Mouse (Mus musculus): ENCODE measurements around the gene Bdh1. TPM values are rescaled to one million over a fixed set of nuclear protein-coding genes. Genes with fewer than 3 reads are reported as not detected.

Gene Bdh1
- polyA plus RNA-seq, 1 experiment from 2014 or later: 62.6 TPM

DNA sequence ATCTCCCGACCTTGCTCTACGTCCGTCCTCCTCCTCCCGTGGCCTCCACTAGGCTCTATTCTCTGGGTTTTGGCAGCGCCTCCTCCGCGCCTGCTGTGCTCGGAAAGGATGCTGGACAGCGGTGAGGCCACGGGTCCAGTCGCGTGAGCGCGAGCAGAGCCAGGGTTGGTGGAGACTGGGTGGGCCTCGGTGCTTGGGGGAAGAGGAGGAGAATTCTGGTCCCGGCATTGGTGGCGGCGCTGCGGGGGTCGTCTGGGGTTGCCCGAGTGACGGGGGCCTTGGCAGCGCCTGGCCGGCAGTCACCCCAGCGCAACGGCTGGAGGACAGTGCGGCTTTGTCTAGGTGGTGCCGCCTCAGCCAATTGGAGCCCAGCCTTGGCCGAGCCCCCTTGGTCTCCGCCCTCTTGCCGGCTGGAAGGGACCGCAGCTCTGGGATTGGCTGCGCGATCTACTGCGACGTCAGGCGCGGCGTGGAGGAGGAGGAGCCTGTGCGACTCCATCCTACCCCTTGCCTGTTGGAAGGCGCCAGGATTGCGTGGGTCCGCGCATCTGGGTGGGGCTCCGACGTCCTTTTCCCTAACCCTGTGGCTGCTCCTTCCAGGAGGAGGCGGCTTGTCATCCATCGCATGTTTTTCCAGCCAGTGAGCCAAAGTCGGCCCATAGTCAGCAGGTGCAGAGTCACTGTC is 7.5 kb downstream of the Bdh1 start:
- H3K36me3 ChIP-seq: no peaks in the 10 kb centered on the region
- no peaks in the 10 kb centered on the region for H3K9me3 ChIP-seq
- H3K4me2 ChIP-seq: peak overlapping the region; percentile 90
- WGBS: under 1% methylated on average over 49 of the region's 49 CpGs
- H3K4me1 ChIP-seq: peaks cover 14% of the 10 kb centered on the region; the same call in 1 of the 2 replicates
- peak overlapping the region; percentile 60 for H3K4me3 ChIP-seq (replicated peaks)
- peak overlapping the region; percentile 67 for H3K27ac ChIP-seq
- peaks cover 10% of the 10 kb centered on the region; the same call in 1 of the 2 replicates for H3K27me3 ChIP-seq (replicated peaks)
- peak; percentile 95 for ATAC-seq (ENCODE audit: insufficient read depth, low FRiP score, low read depth)
- H3K9ac ChIP-seq: peak overlapping the region; percentile 45; the same call in 1 of the 2 replicates

GRCm38 (mm10) chr16:31433466-31434110 is 11.5 kb downstream of the Bdh1 start:
- 62% methylated on average over 12 of the region's 12 CpGs for WGBS
- no peak overlapping the region for H3K4me2 ChIP-seq
- H3K9ac ChIP-seq: no peak overlapping the region
- H3K36me3 ChIP-seq: no peaks in the 10 kb centered on the region
- no peak for ATAC-seq (ENCODE audit: insufficient read depth, low FRiP score, low read depth)
- H3K9me3 ChIP-seq: no peaks in the 10 kb centered on the region
- no peak overlapping the region for H3K4me3 ChIP-seq (replicated peaks)
- peaks cover 14% of the 10 kb centered on the region; the same call in 1 of the 2 replicates for H3K4me1 ChIP-seq
- no peaks in the 10 kb centered on the region; the same call in 1 of the 2 replicates for H3K27me3 ChIP-seq (replicated peaks)
- H3K27ac ChIP-seq: peak overlapping the region; percentile 60

GRCm38 (mm10) chr16:31435146-31435545 is 13.1 kb downstream of the Bdh1 start:
- no peak overlapping the region for H3K4me3 ChIP-seq (replicated peaks)
- H3K9me3 ChIP-seq: no peaks in the 10 kb centered on the region
- no peaks in the 10 kb centered on the region for H3K36me3 ChIP-seq
- no peak overlapping the region for H3K9ac ChIP-seq
- no peak for ATAC-seq (ENCODE audit: insufficient read depth, low FRiP score, low read depth)
- no peaks in the 10 kb centered on the region for H3K27me3 ChIP-seq (replicated peaks)
- no peak overlapping the region for H3K4me2 ChIP-seq
- 82% methylated on average over 4 of the region's 4 CpGs for WGBS
- H3K4me1 ChIP-seq: peaks cover 10% of the 10 kb centered on the region; the same call in 1 of the 2 replicates
- no peak overlapping the region for H3K27ac ChIP-seq

GRCm38 (mm10) chr16:31436085-31436484 is 14.0 kb downstream of the Bdh1 start:
- Histone ChIP-seq H3K9me3 (no peaks in the 10 kb centered on the region), H3K4me1 (peaks cover 9% of the 10 kb centered on the region; the same call in 1 of the 2 replicates), H3K4me2 (no peak overlapping the region), H3K9ac (no peak overlapping the region), H3K36me3 (no peaks in the 10 kb centered on the region), H3K4me3 (replicated peaks) (no peak overlapping the region), H3K27ac (no peak overlapping the region), H3K27me3 (replicated peaks) (no peaks in the 10 kb centered on the region)
- no peak for ATAC-seq (ENCODE audit: insufficient read depth, low FRiP score, low read depth)
- 46% methylated on average over 9 of the region's 9 CpGs for WGBS

GRCm38 (mm10) chr16:31437358-31437757 is 15.3 kb downstream of the Bdh1 start:
- Histone ChIP-seq H3K27ac (no peak overlapping the region), H3K4me2 (no peak overlapping the region), H3K4me3 (replicated peaks) (no peak overlapping the region), H3K9me3 (no peaks in the 10 kb centered on the region), H3K9ac (no peak overlapping the region), H3K27me3 (replicated peaks) (no peaks in the 10 kb centered on the region), H3K4me1 (peaks cover 9% of the 10 kb centered on the region; the same call in 1 of the 2 replicates), H3K36me3 (no peaks in the 10 kb centered on the region)
- ATAC-seq (ENCODE audit: insufficient read depth, low FRiP score, low read depth): no peak
- 78% methylated on average over 11 of the region's 11 CpGs for WGBS

DNA sequence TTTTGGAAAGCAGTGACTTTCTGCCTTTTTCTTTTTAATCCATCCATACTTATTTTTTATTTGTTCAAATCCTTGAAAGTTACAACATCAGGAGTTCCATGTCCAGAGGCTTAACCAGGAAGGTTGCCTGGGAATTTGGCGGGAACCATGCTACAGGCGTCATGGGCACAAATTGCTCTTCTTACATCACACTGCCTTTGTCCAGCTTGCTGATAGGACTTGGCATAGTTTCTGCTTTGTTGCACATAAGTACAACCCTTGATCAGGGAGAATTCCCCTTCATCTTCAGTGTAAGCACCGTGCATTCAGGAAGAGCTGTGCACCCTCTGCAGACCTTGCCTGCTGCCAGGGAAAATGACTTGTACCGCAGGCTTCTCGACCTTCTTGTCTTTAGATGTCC is 17.4 kb downstream of the Bdh1 start:
- 98% methylated on average over 5 of the region's 5 CpGs for WGBS
- ATAC-seq (ENCODE audit: insufficient read depth, low FRiP score, low read depth): no peak
- Histone ChIP-seq H3K4me2 (no peak overlapping the region), H3K4me1 (no peaks in the 10 kb centered on the region), H3K4me3 (replicated peaks) (no peak overlapping the region), H3K9ac (no peak overlapping the region), H3K36me3 (no peaks in the 10 kb centered on the region), H3K27me3 (replicated peaks) (no peaks in the 10 kb centered on the region), H3K9me3 (no peaks in the 10 kb centered on the region), H3K27ac (no peak overlapping the region)

DNA sequence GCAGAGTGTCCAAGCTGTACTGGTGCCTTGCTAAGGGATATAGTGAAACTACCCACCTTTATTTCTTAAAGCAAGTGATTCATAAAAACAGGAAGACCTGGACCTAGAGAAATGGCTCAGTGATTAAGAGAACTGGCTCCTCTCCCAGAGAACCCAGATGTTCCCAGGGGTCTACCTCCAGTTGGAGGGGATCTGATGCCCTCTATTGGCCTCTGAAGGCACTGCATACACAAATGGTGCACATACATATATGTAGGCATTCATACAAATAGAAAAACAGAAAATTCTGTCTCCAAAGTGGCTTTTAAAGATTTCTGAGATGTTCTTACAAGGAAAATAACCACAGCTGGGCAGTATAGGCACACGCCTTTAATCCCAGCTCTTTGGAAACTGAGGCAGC is 18.0 kb downstream of the Bdh1 start:
- no peaks in the 10 kb centered on the region for H3K36me3 ChIP-seq
- no peak for ATAC-seq (ENCODE audit: insufficient read depth, low FRiP score, low read depth)
- no peaks in the 10 kb centered on the region for H3K4me1 ChIP-seq
- 82% methylated on average over 1 of the region's 1 CpGs for WGBS
- H3K9ac ChIP-seq: no peak overlapping the region
- no peaks in the 10 kb centered on the region for H3K9me3 ChIP-seq
- no peaks in the 10 kb centered on the region for H3K27me3 ChIP-seq (replicated peaks)
- H3K4me3 ChIP-seq (replicated peaks): no peak overlapping the region
- H3K4me2 ChIP-seq: no peak overlapping the region
- no peak overlapping the region for H3K27ac ChIP-seq

DNA sequence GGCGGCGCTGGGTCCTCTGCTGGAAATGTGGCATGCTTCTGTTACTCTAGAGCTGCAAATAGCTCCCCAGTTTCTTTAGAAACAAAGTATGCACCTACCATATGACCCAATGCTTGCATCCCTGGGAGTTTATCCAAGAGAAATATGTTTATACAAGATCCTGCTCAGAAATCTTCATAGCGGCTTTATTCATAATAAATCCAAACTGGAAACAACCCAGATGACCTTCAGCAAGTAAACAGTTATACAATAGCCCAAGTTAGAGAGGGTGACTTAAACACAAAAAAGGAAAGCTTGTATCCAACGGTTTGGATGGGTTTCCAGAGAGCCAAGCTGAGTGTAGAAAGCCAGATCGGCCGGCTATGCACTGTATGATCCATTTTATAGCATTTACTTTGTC is 22.4 kb downstream of the Bdh1 start:
- Histone ChIP-seq H3K4me1 (no peaks in the 10 kb centered on the region), H3K27me3 (replicated peaks) (no peaks in the 10 kb centered on the region), H3K36me3 (no peaks in the 10 kb centered on the region), H3K9ac (no peak overlapping the region), H3K27ac (peak overlapping the region; percentile 44; the same call in 1 of the 2 replicates), H3K4me3 (replicated peaks) (no peak overlapping the region), H3K9me3 (no peaks in the 10 kb centered on the region), H3K4me2 (no peak overlapping the region)
- no peak for ATAC-seq (ENCODE audit: insufficient read depth, low FRiP score, low read depth)
- 67% methylated on average over 6 of the region's 6 CpGs for WGBS

DNA sequence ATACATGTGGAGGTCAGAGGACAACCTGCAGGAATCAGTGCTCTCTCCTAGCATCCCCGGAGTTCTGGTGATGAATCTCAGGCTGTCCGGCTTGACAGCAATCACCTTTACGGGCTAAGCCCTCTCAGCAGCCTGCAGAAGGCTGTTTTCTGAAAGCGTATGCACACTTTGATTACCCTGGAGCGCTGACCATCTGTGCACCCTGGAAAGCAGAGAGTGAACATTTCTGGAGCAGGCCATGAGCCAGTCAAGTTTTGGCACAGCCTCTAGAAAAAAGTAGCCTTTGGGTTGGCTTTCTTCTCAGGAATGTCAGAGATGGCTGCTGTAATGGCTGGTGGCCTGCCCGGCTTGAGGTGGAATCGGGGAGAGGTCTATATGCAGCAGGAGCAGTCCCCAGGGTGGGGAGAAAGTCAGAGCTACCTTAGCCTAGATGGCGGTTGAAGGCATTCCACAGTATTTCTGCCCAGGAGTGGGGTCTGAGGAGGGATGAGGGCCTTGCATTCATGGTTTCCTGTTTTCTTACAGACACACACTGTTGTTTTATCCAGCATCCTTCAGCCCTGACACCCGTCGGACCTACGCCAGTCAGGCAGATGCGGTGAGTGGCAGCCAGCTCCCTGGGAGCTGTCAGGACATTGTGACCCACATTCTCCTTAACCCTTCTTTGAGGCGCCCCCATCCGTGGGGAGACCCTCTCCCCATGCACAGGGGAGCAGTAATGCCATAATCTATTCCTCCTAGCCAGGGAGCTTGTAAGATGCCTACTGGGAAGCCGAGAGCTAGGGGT is 24.2 kb downstream of the Bdh1 start:
- no peak for ATAC-seq (ENCODE audit: insufficient read depth, low FRiP score, low read depth)
- no peak overlapping the region for H3K4me3 ChIP-seq (replicated peaks)
- H3K9ac ChIP-seq: no peak overlapping the region
- no peaks in the 10 kb centered on the region for H3K36me3 ChIP-seq
- H3K9me3 ChIP-seq: no peaks in the 10 kb centered on the region
- H3K27ac ChIP-seq: no peak overlapping the region
- WGBS: 74% methylated on average over 15 of the region's 15 CpGs
- H3K4me2 ChIP-seq: no peak overlapping the region
- no peaks in the 10 kb centered on the region for H3K27me3 ChIP-seq (replicated peaks)
- no peaks in the 10 kb centered on the region for H3K4me1 ChIP-seq

- no peaks in the 10 kb centered on the region for H3K36me3 ChIP-seq
- no peak overlapping the region for H3K4me2 ChIP-seq
- 0 out of 2 replicates have a peak, but pooled peaks cover 10% of the 10 kb centered on the region for H3K4me1 ChIP-seq
- no peak overlapping the region for H3K27ac ChIP-seq
- no peaks in the 10 kb centered on the region for H3K27me3 ChIP-seq (replicated peaks)
- no peaks in the 10 kb centered on the region for H3K9me3 ChIP-seq
- 89% methylated on average over 4 of the region's 4 CpGs for WGBS
- no peak overlapping the region for H3K4me3 ChIP-seq (replicated peaks)
- H3K9ac ChIP-seq: no peak overlapping the region
- no peak for ATAC-seq (ENCODE audit: insufficient read depth, low FRiP score, low read depth)
Observed at GRCm38 (mm10) chr16:31449973-31450372, 27.9 kb downstream of the Bdh1 start.

- WGBS: 67% methylated on average over 3 of the region's 3 CpGs
- Histone ChIP-seq H3K36me3 (no peaks in the 10 kb centered on the region), H3K4me1 (0 out of 2 replicates have a peak, but pooled peaks cover 10% of the 10 kb centered on the region), H3K9me3 (no peaks in the 10 kb centered on the region), H3K4me3 (replicated peaks) (no peak overlapping the region), H3K4me2 (no peak overlapping the region), H3K9ac (no peak overlapping the region), H3K27ac (no peak overlapping the region), H3K27me3 (replicated peaks) (no peaks in the 10 kb centered on the region)
- ATAC-seq (ENCODE audit: insufficient read depth, low FRiP score, low read depth): no peak
Observed at GRCm38 (mm10) chr16:31451235-31451634, 29.2 kb downstream of the Bdh1 start.

DNA sequence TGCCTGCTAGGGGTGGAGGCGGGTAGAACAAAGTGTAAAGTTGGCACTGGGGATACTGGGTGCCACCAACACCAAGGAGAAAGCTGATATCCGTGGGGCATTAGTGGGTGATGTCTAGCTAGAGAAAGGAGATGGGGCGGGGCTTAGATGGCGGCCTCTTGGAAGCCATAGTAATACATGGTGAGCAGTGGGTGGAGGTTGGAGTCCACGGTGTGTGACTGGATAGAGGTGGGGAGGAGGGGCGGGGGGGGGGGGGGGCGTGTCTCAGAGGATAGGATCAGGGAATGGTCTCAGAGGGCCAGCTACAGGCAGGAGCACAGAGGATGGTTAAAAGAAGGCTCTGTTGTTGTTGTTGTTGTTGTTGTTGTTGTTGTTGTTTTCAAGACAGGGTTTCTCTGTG is 30.4 kb downstream of the Bdh1 start:
- Histone ChIP-seq H3K9ac (no peak overlapping the region), H3K27me3 (replicated peaks) (no peaks in the 10 kb centered on the region), H3K9me3 (no peaks in the 10 kb centered on the region), H3K27ac (no peak overlapping the region), H3K4me3 (replicated peaks) (no peak overlapping the region), H3K36me3 (no peaks in the 10 kb centered on the region), H3K4me1 (0 out of 2 replicates have a peak, but pooled peaks cover 10% of the 10 kb centered on the region), H3K4me2 (no peak overlapping the region)
- WGBS: 60% methylated on average over 6 of the region's 7 CpGs
- ATAC-seq (ENCODE audit: insufficient read depth, low FRiP score, low read depth): no peak

All from stomach, embryonic 15.5 days (tissue).